Mouse (Mus musculus) limb, embryonic 15.5 days (tissue): ENCODE measurements around the gene Zfp60. TPM values are rescaled to one million over a fixed set of nuclear protein-coding genes. Genes with fewer than 3 reads are reported as not detected.
"Not testable (repeated sequence)": the region's sequence is repeated elsewhere in the genome, so short reads cannot be mapped to it uniquely, and the experiment has no call there.

ENCODE experiments used
- ATAC-seq: fragments of 200-750 bp; cut with Nextera tagmentation; 2 replicates; pipeline ENCODE4 v1.8.0; 2017; ENCODE audit warnings: low read depth, moderate TSS enrichment; ENCODE audit not compliant: insufficient number of reproducible peaks, low FRiP score, low TSS enrichment
- H3K27ac ChIP-seq: fragments of 300-500 bp; sonication (generic); 2 replicates; pipeline ENCODE4 v1.5.1; 2015; ENCODE audit warnings: moderate library complexity, mild to moderate bottlenecking, inconsistent platforms
- H3K27me3 ChIP-seq: fragments of 300-500 bp; sonication (generic); 2 replicates; pipeline ENCODE4 v1.6.1; 2015; ENCODE audit warnings: inconsistent platforms
- H3K36me3 ChIP-seq: fragments of 300-500 bp; sonication (generic); 2 replicates; pipeline ENCODE4 v1.6.1; 2015; ENCODE audit warnings: inconsistent platforms
- H3K4me1 ChIP-seq: fragments of 300-500 bp; sonication (generic); 2 replicates; pipeline ENCODE4 v1.6.1; 2015; ENCODE audit warnings: inconsistent platforms
- H3K4me2 ChIP-seq: fragments of 300-500 bp; sonication (generic); 2 replicates; pipeline ENCODE4 v1.6.1; 2015; ENCODE audit warnings: mild to moderate bottlenecking, inconsistent platforms
- H3K4me3 ChIP-seq: fragments of 300-500 bp; sonication (generic); 2 replicates; pipeline ENCODE4 v1.5.1; 2015; ENCODE audit warnings: mild to moderate bottlenecking, inconsistent platforms
- H3K9ac ChIP-seq: fragments of 300-500 bp; sonication (generic); 2 replicates; pipeline ENCODE4 v1.6.1; 2015; ENCODE audit warnings: inconsistent platforms
- H3K9me3 ChIP-seq: fragments of 300-500 bp; sonication (generic); 2 replicates; pipeline ENCODE4 v1.6.1; 2016; ENCODE audit warnings: inconsistent platforms
- WGBS: fragments of 180-500 bp; shearing (Covaris S2); methylation state at CpG from one replicate; pipeline ENCODE4 v1.1.7; 2015; 5-methylcytosine and 5-hydroxymethylcytosine counted together
- polyA plus RNA-seq: library from polyadenylated mRNA; unstranded; fragments of >200 nt; fragmentation: Nextera tagmentation; extraction: Ambion mirVana; gene quantifications from 2 replicates; pipeline ENCODE4 v1.2.1, GENCODE M21; 2015

The Zfp60 gene
- polyA plus RNA-seq, 1 experiment from 2014 or later, result 32.3 TPM

GRCm38 (mm10) chr7:27725566-27726538, 5.3 kb upstream of the Zfp60 start:
- WGBS, result 36% methylated on average over 12 of the region's 12 CpGs
- no peaks in the 10 kb centered on the region for H3K4me1 ChIP-seq
- H3K4me2 ChIP-seq, result no peak overlapping the region
- H3K27me3 ChIP-seq, result no peaks in the 10 kb centered on the region
- no peak overlapping the region for H3K9ac ChIP-seq
- no peak overlapping the region for H3K4me3 ChIP-seq
- ATAC-seq, result no peak
- no peaks in the 10 kb centered on the region for H3K36me3 ChIP-seq
- H3K27ac ChIP-seq, result no peak overlapping the region
- H3K9me3 ChIP-seq, result no peaks in the 10 kb centered on the region

DNA sequence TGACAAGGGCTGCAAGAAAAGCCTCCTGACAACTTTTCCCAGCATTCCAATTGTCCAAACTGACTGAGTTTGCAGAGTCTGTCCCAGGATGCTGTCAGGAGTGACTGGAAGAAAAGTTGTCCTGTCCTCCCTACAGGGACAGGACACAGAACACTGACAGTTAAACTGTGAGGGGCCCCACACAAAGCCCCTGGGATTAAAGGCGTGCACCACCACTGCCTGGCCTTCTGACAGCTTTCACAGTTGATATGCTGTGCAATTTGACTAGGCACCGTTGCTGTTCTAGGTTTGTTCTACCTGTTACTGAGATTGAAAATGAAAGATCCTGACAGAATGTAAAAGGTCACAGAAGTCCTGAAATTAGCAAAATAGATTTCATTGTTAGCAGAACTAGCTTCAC, 3.7 kb upstream of the Zfp60 start:
- H3K27ac ChIP-seq, result no peak overlapping the region
- no peaks in the 10 kb centered on the region for H3K9me3 ChIP-seq
- H3K4me2 ChIP-seq, result no peak overlapping the region
- no peak overlapping the region for H3K9ac ChIP-seq
- peaks cover 4% of the 10 kb centered on the region; the same call in 1 of the 2 replicates for H3K4me1 ChIP-seq
- no peaks in the 10 kb centered on the region for H3K27me3 ChIP-seq
- H3K36me3 ChIP-seq, result no peaks in the 10 kb centered on the region
- no peak overlapping the region for H3K4me3 ChIP-seq
- no peak for ATAC-seq
- 61% methylated on average over 2 of the region's 2 CpGs for WGBS

DNA sequence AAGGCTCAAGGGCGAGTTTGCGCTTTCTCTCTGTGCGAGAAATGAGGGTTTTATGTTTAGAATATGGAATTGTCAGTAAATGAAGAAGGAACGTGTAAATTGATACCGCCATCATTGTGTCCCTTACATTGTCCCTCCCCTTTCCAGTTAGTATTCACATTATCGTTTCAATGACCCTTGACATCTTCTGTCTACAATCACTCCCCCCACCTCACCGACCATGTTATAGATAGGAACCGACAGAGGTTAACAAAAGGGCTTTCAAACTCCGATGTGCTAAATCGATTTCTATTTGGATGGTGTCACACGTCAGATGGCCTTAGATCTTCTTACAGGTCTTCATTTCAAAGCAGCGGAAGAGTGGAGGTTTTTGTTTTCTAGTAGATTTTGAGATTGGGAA, 757 bp downstream of the Zfp60 start:
- Histone ChIP-seq H3K27ac (peak overlapping the region; percentile 95), H3K4me2 (peak overlapping the region; percentile 55), H3K36me3 (no peaks in the 10 kb centered on the region), H3K4me1 (peaks cover 9% of the 10 kb centered on the region; the same call in 1 of the 2 replicates), H3K9me3 (no peaks in the 10 kb centered on the region), H3K27me3 (no peaks in the 10 kb centered on the region), H3K9ac (peak overlapping the region; percentile 76), H3K4me3 (peak overlapping the region; percentile 73)
- WGBS, result 6% methylated on average over 12 of the region's 12 CpGs
- ATAC-seq, result no peak

- H3K36me3 ChIP-seq, result no peaks in the 10 kb centered on the region
- H3K27me3 ChIP-seq, result no peaks in the 10 kb centered on the region
- ATAC-seq, result no peak
- H3K9me3 ChIP-seq, result no peaks in the 10 kb centered on the region
- 74% methylated on average over 6 of the region's 6 CpGs for WGBS
- peak overlapping the region; percentile 55 for H3K4me2 ChIP-seq
- H3K4me1 ChIP-seq, result peaks cover 9% of the 10 kb centered on the region; the same call in 1 of the 2 replicates
- no peak overlapping the region for H3K27ac ChIP-seq
- H3K9ac ChIP-seq, result no peak overlapping the region
- peak overlapping the region; percentile 73 for H3K4me3 ChIP-seq
These were observed 1.3 kb downstream of the Zfp60 start for GRCm38 (mm10) chr7:27732508-27732907.

GRCm38 (mm10) chr7:27735457-27735856, 4.3 kb downstream of the Zfp60 start:
- no peak for ATAC-seq
- no peak overlapping the region for H3K9ac ChIP-seq
- H3K27ac ChIP-seq, result no peak overlapping the region
- H3K4me3 ChIP-seq, result no peak overlapping the region
- H3K4me1 ChIP-seq, result peaks cover 9% of the 10 kb centered on the region; the same call in 1 of the 2 replicates
- 79% methylated on average over 5 of the region's 5 CpGs for WGBS
- no peak overlapping the region for H3K4me2 ChIP-seq
- no peaks in the 10 kb centered on the region for H3K27me3 ChIP-seq
- H3K9me3 ChIP-seq, result no peaks in the 10 kb centered on the region
- H3K36me3 ChIP-seq, result peaks cover 21% of the 10 kb centered on the region

DNA sequence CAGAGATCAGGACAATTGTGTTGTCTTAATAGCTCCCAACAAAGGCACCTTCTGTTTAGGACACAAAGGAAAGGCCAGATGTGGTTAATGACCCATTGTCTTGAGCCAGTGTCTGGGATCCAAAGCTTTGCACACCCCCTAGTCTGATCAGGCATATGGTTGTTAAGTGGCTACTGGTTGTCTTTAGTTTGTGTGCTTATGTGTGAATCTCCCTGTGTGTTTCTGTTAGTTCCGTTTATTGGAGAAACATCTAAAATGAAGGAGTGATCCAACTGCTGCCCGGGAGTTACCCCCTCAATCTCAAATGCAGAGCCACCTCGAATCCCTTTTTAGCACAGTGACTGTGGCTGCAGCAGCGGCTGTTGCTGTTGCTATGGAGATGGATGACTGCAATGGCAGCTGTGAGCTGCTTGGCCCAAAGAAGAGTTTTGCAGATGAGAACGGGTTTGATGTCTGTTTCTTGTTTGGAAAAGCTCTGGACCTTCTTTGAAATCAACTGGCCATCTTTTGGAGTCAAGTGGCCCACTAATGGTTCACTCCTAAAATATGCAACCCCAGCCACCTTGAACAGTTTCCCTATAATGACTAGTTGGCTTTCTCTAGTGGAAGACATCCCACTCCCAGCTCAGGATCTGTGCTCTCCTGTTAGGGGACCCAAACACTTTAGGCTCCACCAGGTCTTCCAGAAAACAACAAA, 25.3 kb downstream of the Zfp60 start:
- H3K9me3 ChIP-seq, result no peaks in the 10 kb centered on the region
- H3K27me3 ChIP-seq, result no peaks in the 10 kb centered on the region
- H3K36me3 ChIP-seq, result peaks cover 4% of the 10 kb centered on the region
- H3K4me1 ChIP-seq, result no peaks in the 10 kb centered on the region
- no peak overlapping the region for H3K4me2 ChIP-seq
- 41% methylated on average over 5 of the region's 5 CpGs for WGBS
- no peak overlapping the region for H3K9ac ChIP-seq
- H3K4me3 ChIP-seq, result no peak overlapping the region
- no peak overlapping the region for H3K27ac ChIP-seq
- no peak for ATAC-seq

GRCm38 (mm10) chr7:27757048-27757375, 25.8 kb downstream of the Zfp60 start:
- no peak overlapping the region for H3K4me2 ChIP-seq
- ATAC-seq, result no peak
- H3K9me3 ChIP-seq, result no peaks in the 10 kb centered on the region
- no peak overlapping the region for H3K9ac ChIP-seq
- H3K4me3 ChIP-seq, result no peak overlapping the region
- H3K4me1 ChIP-seq, result no peaks in the 10 kb centered on the region
- H3K27ac ChIP-seq, result no peak overlapping the region
- no peaks in the 10 kb centered on the region for H3K27me3 ChIP-seq
- 79% methylated on average over 3 of the region's 3 CpGs for WGBS
- peaks cover 2% of the 10 kb centered on the region; the same call in 1 of the 2 replicates for H3K36me3 ChIP-seq

GRCm38 (mm10) chr7:27765176-27765886, 34.1 kb downstream of the Zfp60 start:
- Histone ChIP-seq H3K4me1 (0 out of 2 replicates have a peak, but pooled peaks cover 4% of the 10 kb centered on the region), H3K9me3 (no peaks in the 10 kb centered on the region), H3K4me3 (peak overlapping the region; percentile 30), H3K36me3 (no peaks in the 10 kb centered on the region), H3K27ac (no peak overlapping the region), H3K9ac (no peak overlapping the region), H3K27me3 (no peaks in the 10 kb centered on the region), H3K4me2 (peak overlapping the region; percentile 47)
- no peak for ATAC-seq
- WGBS, result 9% methylated on average over 17 of the region's 17 CpGs

DNA sequence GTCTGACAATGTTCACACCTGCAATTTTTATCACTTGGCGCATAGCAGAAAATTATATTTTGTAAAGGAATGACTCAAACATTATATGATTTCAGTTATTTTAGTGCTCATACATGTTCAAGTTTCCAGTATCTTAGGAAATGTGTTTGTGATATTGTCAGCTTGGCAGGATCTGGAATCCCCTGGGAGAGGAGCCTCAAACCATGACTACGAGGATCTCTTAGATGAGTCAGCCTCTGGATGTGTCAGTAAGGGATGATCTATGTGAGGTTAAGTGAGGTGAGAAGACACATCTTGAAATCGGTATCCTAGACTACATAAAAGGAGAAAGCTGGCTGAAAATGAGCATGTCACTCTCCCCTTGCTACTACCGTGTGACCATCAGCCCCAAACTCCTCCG, 58.1 kb downstream of the Zfp60 start:
- Histone ChIP-seq H3K4me1 (no peaks in the 10 kb centered on the region), H3K9ac (no peak overlapping the region), H3K27ac (no peak overlapping the region), H3K36me3 (no peaks in the 10 kb centered on the region), H3K9me3 (no peaks in the 10 kb centered on the region; the same call in 1 of the 2 replicates), H3K27me3 (no peaks in the 10 kb centered on the region), H3K4me2 (no peak overlapping the region), H3K4me3 (no peak overlapping the region)
- 85% methylated on average over 5 of the region's 5 CpGs for WGBS
- no peak for ATAC-seq

DNA sequence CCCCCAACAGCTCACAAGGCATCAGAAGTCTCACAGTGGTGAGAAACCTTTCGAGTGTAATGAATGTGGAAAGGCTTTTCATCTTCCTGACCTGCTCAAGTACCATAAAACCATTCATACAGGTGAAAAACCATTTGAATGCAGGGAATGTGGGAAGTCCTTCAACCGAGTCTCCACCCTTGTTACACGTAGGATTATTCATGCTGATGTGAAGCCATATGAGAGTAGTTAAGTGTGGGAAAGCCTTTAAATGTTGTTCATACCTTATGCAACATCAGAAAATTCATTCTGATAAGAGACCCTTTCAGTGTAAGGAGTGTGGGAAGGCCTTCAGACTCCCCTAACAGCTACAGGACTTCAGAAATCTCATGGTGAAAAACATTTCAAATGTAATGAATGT, 62.7 kb downstream of the Zfp60 start:
- not testable (repeated sequence) for ATAC-seq

DNA sequence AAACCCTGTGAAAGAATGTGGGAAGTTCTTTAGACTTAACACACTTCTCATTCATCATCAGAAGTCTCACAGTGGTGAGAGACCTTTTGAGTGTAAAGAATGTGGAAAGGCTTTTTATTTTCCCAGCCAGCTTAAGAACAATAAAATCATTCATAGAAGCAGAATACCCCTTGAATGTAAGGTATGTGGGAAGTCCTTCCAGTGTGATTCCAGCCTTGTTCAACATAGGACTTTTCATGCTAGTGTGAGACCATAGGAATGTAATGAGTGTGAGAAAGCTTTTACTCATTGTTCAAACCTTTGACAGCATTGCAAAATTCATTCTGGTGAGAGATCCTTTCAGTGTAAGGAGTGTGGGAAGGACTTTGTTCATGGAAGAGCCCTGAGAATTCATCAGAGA, 63.4 kb downstream of the Zfp60 start:
- Histone ChIP-seq H3K27ac (no peak overlapping the region), H3K4me1 (0 out of 2 replicates have a peak, but pooled peaks cover 3% of the 10 kb centered on the region), H3K27me3 (no peaks in the 10 kb centered on the region), H3K9ac (no peak overlapping the region), H3K36me3 (no peaks in the 10 kb centered on the region), H3K9me3 (no peaks in the 10 kb centered on the region), H3K4me3 (no peak overlapping the region), H3K4me2 (no peak overlapping the region)
- no peak for ATAC-seq

More for the DNA sequence above, 62.7 kb downstream of the Zfp60 start:
- H3K27ac ChIP-seq, H3K4me3 ChIP-seq, H3K27me3 ChIP-seq, H3K9ac ChIP-seq, H3K4me2 ChIP-seq, H3K4me1 ChIP-seq, H3K36me3 ChIP-seq, H3K9me3 ChIP-seq: not testable (repeated sequence)
- 31% methylated on average over 3 of the region's 3 CpGs for WGBS
